Comparison of ENCODE assay signal across 7 mouse cellular contexts in the genomic region with DNA sequence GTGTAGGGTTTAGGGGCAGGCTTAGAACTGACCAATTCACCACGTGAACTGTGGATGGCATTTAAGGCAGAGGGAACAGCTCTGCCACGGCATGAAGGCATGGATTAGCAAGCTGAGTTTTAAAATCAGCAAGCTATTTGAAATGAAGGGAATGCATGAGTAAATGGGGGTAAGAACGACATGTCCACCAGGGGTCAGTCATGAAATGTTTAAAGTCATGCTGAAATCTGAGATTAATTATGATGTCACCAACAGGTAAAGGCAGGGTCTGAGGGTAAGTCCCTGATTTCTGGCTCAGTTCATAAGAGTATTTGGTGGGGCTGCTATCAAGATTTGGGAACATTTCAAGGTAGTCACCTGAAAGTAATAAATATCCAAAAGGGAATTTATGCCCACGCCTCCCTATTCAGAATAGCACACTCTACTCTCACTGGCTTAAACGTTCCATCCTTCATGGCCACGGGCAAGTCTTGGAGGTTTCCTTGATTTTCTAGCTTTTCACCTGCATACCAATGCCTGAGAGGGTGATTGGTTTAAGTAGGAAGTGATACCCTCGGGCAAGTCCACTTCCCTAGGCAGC. TPM values are rescaled to one million over a fixed set of nuclear protein-coding genes. Genes with fewer than 3 reads are reported as not detected.
DNase-seq lines count a peak whose midpoint lies in the region; ATAC-seq and TF ChIP-seq lines count a peak whose summit lies in the region.

No protein-coding gene starts in this region.

- peak overlapping the region; percentile 71 for H3K4me2 ChIP-seq in embryonic facial prominence, embryonic 14.5 days (ENCODE audit: low read depth, low read length)
- H3K4me2 ChIP-seq in hindbrain, embryonic 11.5 days (replicated peaks; ENCODE audit: low read depth, low read length), result peak overlapping the region; percentile 78
- H3K4me2 ChIP-seq in limb, embryonic 15.5 days, result peak overlapping the region; percentile 87
- H3K4me2 ChIP-seq in midbrain, postnatal 0 days (ENCODE audit: low read depth, low read length, poor library complexity, severe bottlenecking), result peak overlapping the region; percentile 68

- peak; percentile 55 for DNase-seq in ES-CJ7 (ENCODE audit: low read depth, low spot score)
- DNase-seq in adrenal gland, postnatal 36 days, result peak; percentile 7 to 38
- DNase-seq in embryonic facial prominence, embryonic 14.5 days (ENCODE audit: low spot score), result peak; percentile 72
- peak; percentile 58 for DNase-seq in hindbrain, embryonic 11.5 days (ENCODE audit: low spot score)
- DNase-seq in midbrain, postnatal 0 days (ENCODE audit: low spot score), result peak; percentile 77
- DNase-seq in urinary bladder, postnatal 4 days (ENCODE audit: low spot score in 2 of 2), result no peak

- H3K9me3 ChIP-seq in embryonic facial prominence, embryonic 14.5 days (ENCODE audit: control insufficient read depth, low read length), result no peaks in the 10 kb centered on the region
- no peaks in the 10 kb centered on the region for H3K9me3 ChIP-seq in hindbrain, embryonic 11.5 days (ENCODE audit: control insufficient read depth, low read length)
- no peaks in the 10 kb centered on the region for H3K9me3 ChIP-seq in limb, embryonic 15.5 days
- H3K9me3 ChIP-seq in midbrain, postnatal 0 days (ENCODE audit: low read length), result no peaks in the 10 kb centered on the region

- WGBS in embryonic facial prominence, embryonic 14.5 days, result 16% methylated on average over 7 of the region's 7 CpGs
- WGBS in hindbrain, embryonic 11.5 days, result 29% methylated on average over 7 of the region's 7 CpGs
- WGBS in limb, embryonic 15.5 days, result 21% methylated on average over 7 of the region's 7 CpGs
- WGBS in midbrain, postnatal 0 days, result 18% methylated on average over 7 of the region's 7 CpGs

- H3K9ac ChIP-seq in embryonic facial prominence, embryonic 14.5 days (ENCODE audit: low read depth, low read length), result peak overlapping the region; percentile 63
- H3K9ac ChIP-seq in hindbrain, embryonic 11.5 days (ENCODE audit: low read depth, low read length), result peak overlapping the region; percentile 29; the same call in 1 of the 2 replicates
- 0 out of 2 replicates have a peak overlapping the region, but pooled peaks have one; percentile 62 for H3K9ac ChIP-seq in limb, embryonic 15.5 days
- peak overlapping the region; percentile 50 for H3K9ac ChIP-seq in midbrain, postnatal 0 days (replicated peaks; ENCODE audit: low read length, poor library complexity, severe bottlenecking)

- no peak for ATAC-seq in embryonic facial prominence, embryonic 14.5 days (ENCODE audit: low read depth)
- peak; percentile 8; the same call in 1 of the 2 replicates for ATAC-seq in hindbrain, embryonic 11.5 days (ENCODE audit: low FRiP score)
- no peak for ATAC-seq in limb, embryonic 15.5 days (ENCODE audit: insufficient number of reproducible peaks, low FRiP score, low TSS enrichment, low read depth)
- ATAC-seq in midbrain, postnatal 0 days (ENCODE audit: low FRiP score), result 0 out of 2 replicates have a peak, but pooled peaks have one; percentile 11

- H3K27me3 ChIP-seq in embryonic facial prominence, embryonic 14.5 days (replicated peaks; ENCODE audit: control insufficient read depth, insufficient read depth, low read length), result no peaks in the 10 kb centered on the region
- no peaks in the 10 kb centered on the region for H3K27me3 ChIP-seq in hindbrain, embryonic 11.5 days (ENCODE audit: control insufficient read depth, insufficient read depth, low read length)
- no peaks in the 10 kb centered on the region for H3K27me3 ChIP-seq in limb, embryonic 15.5 days
- H3K27me3 ChIP-seq in midbrain, postnatal 0 days (ENCODE audit: insufficient read depth, low read length), result no peaks in the 10 kb centered on the region

- peak overlapping the region; percentile 48 for H3K4me3 ChIP-seq in embryonic facial prominence, embryonic 14.5 days (ENCODE audit: low read depth, low read length)
- peak overlapping the region; percentile 39 for H3K4me3 ChIP-seq in hindbrain, embryonic 11.5 days (ENCODE audit: low read depth, low read length)
- peak overlapping the region; percentile 50 for H3K4me3 ChIP-seq in limb, embryonic 15.5 days
- H3K4me3 ChIP-seq in midbrain, postnatal 0 days (ENCODE audit: low read depth, low read length), result peak overlapping the region; percentile 40

- H3K4me1 ChIP-seq in embryonic facial prominence, embryonic 14.5 days (ENCODE audit: control insufficient read depth, insufficient read depth, low read length), result no peaks in the 10 kb centered on the region
- 0 out of 2 replicates have a peak, but pooled peaks cover 2% of the 10 kb centered on the region for H3K4me1 ChIP-seq in hindbrain, embryonic 11.5 days (replicated peaks; ENCODE audit: control insufficient read depth, insufficient read depth, low read length)
- peaks cover 13% of the 10 kb centered on the region for H3K4me1 ChIP-seq in limb, embryonic 15.5 days
- peaks cover 3% of the 10 kb centered on the region; the same call in 1 of the 2 replicates for H3K4me1 ChIP-seq in midbrain, postnatal 0 days (ENCODE audit: insufficient read depth, low read length)

- TF ChIP-seq CTCF in midbrain, postnatal 0 days (IDR thresholded peaks at IDR 0.05), result peak; percentile 73

- H3K27ac ChIP-seq in embryonic facial prominence, embryonic 14.5 days (replicated peaks; ENCODE audit: low read depth, low read length), result peak overlapping the region; percentile 60; the same call in 1 of the 2 replicates
- H3K27ac ChIP-seq in hindbrain, embryonic 11.5 days (ENCODE audit: low read depth, low read length), result peak overlapping the region; percentile 53; the same call in 1 of the 2 replicates
- peak overlapping the region; percentile 86 for H3K27ac ChIP-seq in limb, embryonic 15.5 days
- H3K27ac ChIP-seq in midbrain, postnatal 0 days (ENCODE audit: low read depth, low read length), result peak overlapping the region; percentile 88

- no peaks in the 10 kb centered on the region for H3K36me3 ChIP-seq in embryonic facial prominence, embryonic 14.5 days (ENCODE audit: control insufficient read depth, insufficient read depth, low read length)
- H3K36me3 ChIP-seq in hindbrain, embryonic 11.5 days (ENCODE audit: control insufficient read depth, insufficient read depth, low read length), result no peaks in the 10 kb centered on the region
- no peaks in the 10 kb centered on the region for H3K36me3 ChIP-seq in limb, embryonic 15.5 days
- H3K36me3 ChIP-seq in midbrain, postnatal 0 days (ENCODE audit: insufficient read depth, low read length), result no peaks in the 10 kb centered on the region

RNA-seq across cellular contexts. Expression of gene Sdcbp2, which starts 2.8 kb away (rescaled TPM):
- total RNA-seq in adrenal gland, postnatal 36 days (2021), result 1 to 10 TPM; 1.5 to 2.0 TPM
- 1.5 and 1.6 TPM in 2 replicates for polyA plus RNA-seq in embryonic facial prominence, embryonic 14.5 days (2014; fragmentation: Nextera tagmentation; extraction: Ambion mirVana)
- 0.94 and 1.4 TPM in 2 replicates for polyA plus RNA-seq in hindbrain, embryonic 11.5 days (2014; fragmentation: Nextera tagmentation; extraction: Ambion mirVana)
- 1.7 and 2.4 TPM in 2 replicates for polyA plus RNA-seq in limb, embryonic 15.5 days (2015; fragmentation: Nextera tagmentation; extraction: Ambion mirVana)
- total RNA-seq in midbrain, postnatal 0 days (2014; rRNA removed), result 0.61 TPM in 1 of 2 replicates, not detected in the other
- polyA plus RNA-seq in midbrain, postnatal 0 days (2015; fragmentation: Nextera tagmentation; extraction: Ambion mirVana), result 0.93 and 1.4 TPM in 2 replicates

RNA-seq across cellular contexts. Expression of gene Fkbp1a, which starts 32.9 kb away (rescaled TPM):
- total RNA-seq in adrenal gland, postnatal 36 days (2021), result 100 to 1,000 TPM; 273 to 327 TPM
- 630 and 649 TPM in 2 replicates for polyA plus RNA-seq in embryonic facial prominence, embryonic 14.5 days (2014; fragmentation: Nextera tagmentation; extraction: Ambion mirVana)
- polyA plus RNA-seq in hindbrain, embryonic 11.5 days (2014; fragmentation: Nextera tagmentation; extraction: Ambion mirVana), result 610 and 637 TPM in 2 replicates
- 501 and 547 TPM in 2 replicates for polyA plus RNA-seq in limb, embryonic 15.5 days (2015; fragmentation: Nextera tagmentation; extraction: Ambion mirVana)
- 79.2 and 79.3 TPM in 2 replicates for total RNA-seq in midbrain, postnatal 0 days (2014; rRNA removed)
- polyA plus RNA-seq in midbrain, postnatal 0 days (2015; fragmentation: Nextera tagmentation; extraction: Ambion mirVana), result 598 and 619 TPM in 2 replicates

RNA-seq across cellular contexts. Expression of gene Snph, which starts 57.2 kb away (rescaled TPM):
- 10 to 100 TPM in 1 of 2 experiments, 1 to 10 TPM in 1; 7.9 to 14.6 TPM for total RNA-seq in adrenal gland, postnatal 36 days (2021)
- polyA plus RNA-seq in embryonic facial prominence, embryonic 14.5 days (2014; fragmentation: Nextera tagmentation; extraction: Ambion mirVana), result 1.9 and 2.5 TPM in 2 replicates
- 2.3 and 2.7 TPM in 2 replicates for polyA plus RNA-seq in hindbrain, embryonic 11.5 days (2014; fragmentation: Nextera tagmentation; extraction: Ambion mirVana)
- 0.68 and 1.0 TPM in 2 replicates for polyA plus RNA-seq in limb, embryonic 15.5 days (2015; fragmentation: Nextera tagmentation; extraction: Ambion mirVana)
- total RNA-seq in midbrain, postnatal 0 days (2014; rRNA removed), result 64.2 and 66.1 TPM in 2 replicates
- polyA plus RNA-seq in midbrain, postnatal 0 days (2015; fragmentation: Nextera tagmentation; extraction: Ambion mirVana), result 21.9 and 23.4 TPM in 2 replicates

Comparison
In these comparisons a context has a peak if more than half of its experiments do, and no peak if none do; other contexts are left out.
1. DNase-seq: peak in ES-CJ7 (single experiment), adrenal gland, postnatal 36 days (2 of 2), embryonic facial prominence, embryonic 14.5 days (single experiment), hindbrain, embryonic 11.5 days (single experiment) and midbrain, postnatal 0 days (single experiment); none in urinary bladder, postnatal 4 days (0 of 2).
2. ATAC-seq: peak in hindbrain, embryonic 11.5 days (single experiment) and midbrain, postnatal 0 days (single experiment); none in embryonic facial prominence, embryonic 14.5 days (single experiment) and limb, embryonic 15.5 days (single experiment).
3. Peak in every context shown above with its lines, with median percentiles within 50 percentile points of each other: H3K27ac ChIP-seq, H3K4me2 ChIP-seq, H3K4me3 ChIP-seq and H3K9ac ChIP-seq.